ENCODE assay signal across 11 mouse cellular contexts in the genomic region with DNA sequence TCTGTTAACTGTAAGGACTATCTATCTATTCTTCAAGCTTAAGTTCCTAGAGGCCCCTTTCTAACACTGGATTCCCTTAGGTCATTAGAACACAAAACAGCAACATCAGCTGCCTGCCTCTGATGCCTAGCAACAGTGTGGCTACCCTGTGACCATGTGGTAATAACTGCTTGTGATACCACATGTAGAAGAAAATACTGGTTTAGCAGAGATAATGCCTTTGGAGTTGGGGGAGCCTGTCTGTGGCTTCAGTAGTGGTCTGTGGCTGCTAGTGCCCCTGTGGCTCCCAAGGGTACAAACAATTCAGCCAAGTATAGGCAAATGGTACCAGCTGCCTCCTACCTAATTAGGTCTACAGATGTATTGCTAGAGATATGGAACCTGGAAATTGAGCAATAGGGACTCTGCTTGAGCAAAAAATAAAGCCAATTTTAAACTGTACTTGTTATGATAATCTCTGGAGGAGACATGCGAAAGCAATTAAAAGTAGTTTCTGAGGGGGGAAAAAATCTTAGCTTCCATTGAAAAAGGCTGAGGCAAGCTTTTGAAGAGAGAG.
DNase-seq lines count a peak whose midpoint lies in the region; ATAC-seq and TF ChIP-seq lines count a peak whose summit lies in the region.
"Had no signal": no experiment of that assay in that cellular context is flagged by ENCODE, and none has a peak within 500 bp of the region (broad histone marks: within the 10 kb centered on the region; RNA-seq: fewer than 3 reads in every experiment).

No protein-coding gene starts in this region.

- H3K36me3 ChIP-seq in forebrain, embryonic 14.5 days (ENCODE audit: control insufficient read depth, insufficient read depth, low read length), result no peaks in the 10 kb centered on the region
- H3K36me3 ChIP-seq in forebrain, embryonic 15.5 days, result no peaks in the 10 kb centered on the region
- H3K36me3 ChIP-seq in midbrain, embryonic 10.5 days, result no peaks in the 10 kb centered on the region
- H3K36me3 ChIP-seq in midbrain, postnatal 0 days (ENCODE audit: insufficient read depth, low read length), result no peaks in the 10 kb centered on the region
- H3K36me3 ChIP-seq in hindbrain, embryonic 13.5 days, result no peaks in the 10 kb centered on the region
- no peaks in the 10 kb centered on the region for H3K36me3 ChIP-seq in neural tube, embryonic 13.5 days
- H3K36me3 ChIP-seq: liver, embryonic 13.5 days had no signal

- peak; percentile 18 for DNase-seq in forebrain, embryonic 14.5 days (ENCODE audit: low spot score)
- peak; percentile 20 for DNase-seq in midbrain, embryonic 10.5 days (ENCODE audit: low spot score)
- DNase-seq in midbrain, postnatal 0 days (ENCODE audit: low spot score), result no peak
- no peak for DNase-seq in spleen, postnatal 4 days (ENCODE audit: low spot score in 2 of 2)
- DNase-seq in frontal cortex, adult 2 months (ENCODE audit: extremely low spot score in 1 of 2, low spot score in 1 of 2), result no peak
- DNase-seq: adrenal gland, postnatal 25 days; kidney, adult 11 months; liver, embryonic 13.5 days had no signal

- no peak overlapping the region for H3K9ac ChIP-seq in forebrain, embryonic 14.5 days (ENCODE audit: low read length)
- H3K9ac ChIP-seq in forebrain, embryonic 15.5 days (replicated peaks), result no peak overlapping the region
- H3K9ac ChIP-seq in midbrain, postnatal 0 days (replicated peaks; ENCODE audit: low read length, poor library complexity, severe bottlenecking), result no peak overlapping the region
- no peak overlapping the region for H3K9ac ChIP-seq in hindbrain, embryonic 13.5 days
- H3K9ac ChIP-seq in neural tube, embryonic 13.5 days, result no peak overlapping the region

- WGBS in forebrain, embryonic 14.5 days, result 53% methylated on average over 1 of the region's 1 CpGs
- WGBS in forebrain, embryonic 15.5 days, result 45% methylated on average over 1 of the region's 1 CpGs
- 69% methylated on average over 1 of the region's 1 CpGs for WGBS in midbrain, embryonic 10.5 days
- 56% methylated on average over 1 of the region's 1 CpGs for WGBS in midbrain, postnatal 0 days
- WGBS in hindbrain, embryonic 13.5 days, result 64% methylated on average over 1 of the region's 1 CpGs
- WGBS in neural tube, embryonic 13.5 days, result 55% methylated on average over 1 of the region's 1 CpGs

- no peak overlapping the region for H3K4me3 ChIP-seq in forebrain, embryonic 14.5 days (ENCODE audit: low read depth, low read length)
- H3K4me3 ChIP-seq in forebrain, embryonic 15.5 days, result no peak overlapping the region
- H3K4me3 ChIP-seq in midbrain, embryonic 10.5 days, result peak overlapping the region; percentile 87; the same call in 1 of the 2 replicates
- H3K4me3 ChIP-seq in midbrain, postnatal 0 days (ENCODE audit: low read depth, low read length), result no peak overlapping the region
- H3K4me3 ChIP-seq in hindbrain, embryonic 13.5 days, result no peak overlapping the region
- no peak overlapping the region for H3K4me3 ChIP-seq in neural tube, embryonic 13.5 days

- peak overlapping the region; percentile 76; the same call in 1 of the 2 replicates for H3K27ac ChIP-seq in forebrain, embryonic 14.5 days (ENCODE audit: low read depth, low read length)
- no peak overlapping the region for H3K27ac ChIP-seq in forebrain, embryonic 15.5 days (replicated peaks)
- H3K27ac ChIP-seq in midbrain, embryonic 10.5 days (replicated peaks), result peak overlapping the region; percentile 95
- H3K27ac ChIP-seq in midbrain, postnatal 0 days (ENCODE audit: low read depth, low read length), result no peak overlapping the region
- peak overlapping the region; percentile 82; the same call in 1 of the 2 replicates for H3K27ac ChIP-seq in hindbrain, embryonic 13.5 days
- peak overlapping the region; percentile 78; the same call in 1 of the 2 replicates for H3K27ac ChIP-seq in neural tube, embryonic 13.5 days (replicated peaks)
- H3K27ac ChIP-seq: liver, embryonic 13.5 days had no signal

- no peaks in the 10 kb centered on the region for H3K9me3 ChIP-seq in forebrain, embryonic 14.5 days (replicated peaks; ENCODE audit: control insufficient read depth, low read length)
- H3K9me3 ChIP-seq in forebrain, embryonic 15.5 days, result no peaks in the 10 kb centered on the region
- H3K9me3 ChIP-seq in midbrain, embryonic 10.5 days (replicated peaks), result no peaks in the 10 kb centered on the region
- H3K9me3 ChIP-seq in midbrain, postnatal 0 days (ENCODE audit: low read length), result no peaks in the 10 kb centered on the region
- no peaks in the 10 kb centered on the region for H3K9me3 ChIP-seq in hindbrain, embryonic 13.5 days
- H3K9me3 ChIP-seq in neural tube, embryonic 13.5 days, result no peaks in the 10 kb centered on the region
- H3K9me3 ChIP-seq: liver, embryonic 13.5 days had no signal

- peaks cover 20% of the 10 kb centered on the region for H3K4me1 ChIP-seq in forebrain, embryonic 14.5 days (ENCODE audit: control insufficient read depth, insufficient read depth, low read length)
- H3K4me1 ChIP-seq in forebrain, embryonic 15.5 days, result peaks cover 24% of the 10 kb centered on the region
- peaks cover 83% of the 10 kb centered on the region for H3K4me1 ChIP-seq in midbrain, embryonic 10.5 days
- H3K4me1 ChIP-seq in midbrain, postnatal 0 days (ENCODE audit: insufficient read depth, low read length), result peaks cover 7% of the 10 kb centered on the region; the same call in 1 of the 2 replicates
- H3K4me1 ChIP-seq in hindbrain, embryonic 13.5 days (replicated peaks), result peaks cover 32% of the 10 kb centered on the region
- peaks cover 51% of the 10 kb centered on the region for H3K4me1 ChIP-seq in neural tube, embryonic 13.5 days (replicated peaks)

- no peak for TF ChIP-seq CTCF in midbrain, postnatal 0 days (IDR thresholded peaks at IDR 0.05)

- H3K27me3 ChIP-seq in forebrain, embryonic 14.5 days (replicated peaks; ENCODE audit: control insufficient read depth, insufficient read depth, low read length), result no peaks in the 10 kb centered on the region
- no peaks in the 10 kb centered on the region for H3K27me3 ChIP-seq in forebrain, embryonic 15.5 days
- H3K27me3 ChIP-seq in midbrain, embryonic 10.5 days (ENCODE audit: low read depth, poor library complexity, severe bottlenecking), result no peaks in the 10 kb centered on the region
- no peaks in the 10 kb centered on the region for H3K27me3 ChIP-seq in midbrain, postnatal 0 days (ENCODE audit: insufficient read depth, low read length)
- no peaks in the 10 kb centered on the region for H3K27me3 ChIP-seq in hindbrain, embryonic 13.5 days
- H3K27me3 ChIP-seq in neural tube, embryonic 13.5 days, result no peaks in the 10 kb centered on the region; the same call in 1 of the 2 replicates

- peak overlapping the region; percentile 96; the same call in 1 of the 2 replicates for H3K4me2 ChIP-seq in forebrain, embryonic 14.5 days (ENCODE audit: low read length)
- no peak overlapping the region for H3K4me2 ChIP-seq in forebrain, embryonic 15.5 days (replicated peaks)
- H3K4me2 ChIP-seq in midbrain, postnatal 0 days (ENCODE audit: low read depth, low read length, poor library complexity, severe bottlenecking), result no peak overlapping the region
- H3K4me2 ChIP-seq in hindbrain, embryonic 13.5 days, result peak overlapping the region; percentile 95
- H3K4me2 ChIP-seq in neural tube, embryonic 13.5 days, result peak overlapping the region; percentile 96

- no peak for ATAC-seq in forebrain, embryonic 14.5 days
- ATAC-seq in forebrain, embryonic 15.5 days (replicated peaks), result no peak
- no peak for ATAC-seq in midbrain, postnatal 0 days (ENCODE audit: low FRiP score)
- no peak for ATAC-seq in hindbrain, embryonic 13.5 days (ENCODE audit: low FRiP score)
- no peak for ATAC-seq in neural tube, embryonic 13.5 days (ENCODE audit: low read depth)

Comparison
In these comparisons a context has a peak if more than half of its experiments do, and no peak if none do; other contexts are left out.
1. DNase-seq: peak in forebrain, embryonic 14.5 days (single experiment) and midbrain, embryonic 10.5 days (single experiment); none in midbrain, postnatal 0 days (single experiment), spleen, postnatal 4 days (0 of 2) and frontal cortex, adult 2 months (0 of 2).
2. H3K27ac ChIP-seq: peak in forebrain, embryonic 14.5 days (single experiment), midbrain, embryonic 10.5 days (single experiment), hindbrain, embryonic 13.5 days (single experiment) and neural tube, embryonic 13.5 days (single experiment); none in forebrain, embryonic 15.5 days (single experiment) and midbrain, postnatal 0 days (single experiment).
3. H3K4me2 ChIP-seq: peak in forebrain, embryonic 14.5 days (single experiment), hindbrain, embryonic 13.5 days (single experiment) and neural tube, embryonic 13.5 days (single experiment); none in forebrain, embryonic 15.5 days (single experiment) and midbrain, postnatal 0 days (single experiment).